Mouse (Mus musculus) liver, adult 2 months (tissue): ENCODE measurements around the gene Esyt2.

ENCODE experiments used
- CTCF ChIP-seq: fragments of 200-500 bp; IDR thresholded peaks from 2 replicates; pipeline ENCODE4 v1.5.1; 2011; ENCODE audit warnings: low read depth, low read length, control low read depth
- POLR2A ChIP-seq: fragments of 200-500 bp; IDR thresholded peaks from 2 replicates; pipeline ENCODE4 v1.6.1; 2011; ENCODE audit warnings: low read length, control low read depth; ENCODE audit not compliant: insufficient read depth; ENCODE audit errors: extremely low read depth

GRCm38 (mm10) chr12:116421656-116422055 is 140.7 kb downstream of the Esyt2 start:
- TF ChIP-seq CTCF = no peak
- no peak for TF ChIP-seq POLR2A
